Comparison of ENCODE assay signal across 20 mouse cellular contexts in the genomic region with DNA sequence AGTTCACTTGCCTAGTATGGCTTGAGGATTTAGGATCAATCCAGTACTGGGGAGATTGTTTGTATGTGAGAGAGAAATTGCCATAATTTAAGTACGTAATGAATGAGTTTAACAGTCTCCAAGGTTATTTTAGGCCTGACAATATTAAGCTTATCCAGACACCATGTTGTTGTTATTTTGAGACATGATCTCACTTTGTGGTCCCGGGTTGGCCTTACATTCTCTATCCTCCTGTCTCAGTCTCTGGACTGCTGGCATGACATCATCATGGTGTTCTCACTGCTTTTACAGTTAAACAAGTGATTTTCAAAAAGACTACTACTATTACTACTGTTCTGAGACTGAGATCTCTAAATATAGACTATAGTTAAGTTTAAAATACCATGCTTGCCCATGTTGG.
DNase-seq lines count a peak whose midpoint lies in the region; ATAC-seq and TF ChIP-seq lines count a peak whose summit lies in the region.
"Had no signal": no experiment of that assay in that cellular context is flagged by ENCODE, and none has a peak within 500 bp of the region (broad histone marks: within the 10 kb centered on the region; RNA-seq: fewer than 3 reads in every experiment).

No protein-coding gene starts in this region.

- no peaks in the 10 kb centered on the region for H3K9me3 ChIP-seq in heart, embryonic 14.5 days (ENCODE audit: control insufficient read depth, low read length)
- H3K9me3 ChIP-seq: embryonic facial prominence, embryonic 13.5 days; forebrain, embryonic 12.5 days; hindbrain, embryonic 12.5 days had no signal

- no peaks in the 10 kb centered on the region for H3K4me1 ChIP-seq in heart, adult 2 months (ENCODE audit: control insufficient read depth, insufficient read depth, low read length)
- H3K4me1 ChIP-seq in heart, embryonic 14.5 days (ENCODE audit: control insufficient read depth in 2 of 2, insufficient read depth in 2 of 2, low read length in 2 of 2), result peaks cover 0 to 12% of the 10 kb centered on the region in 2 experiments; a peak in 3 of 4 replicates
- H3K4me1 ChIP-seq: embryonic facial prominence, embryonic 13.5 days; forebrain, embryonic 12.5 days; hindbrain, embryonic 12.5 days had no signal

- peak overlapping the region; percentile 42 for H3K27ac ChIP-seq in heart, adult 2 months
- H3K27ac ChIP-seq in heart, embryonic 14.5 days (replicated peaks in 1 of 2; ENCODE audit: control insufficient read depth in 1 of 2, insufficient read depth in 1 of 2, low read depth in 2 of 2, low read length in 2 of 2), result peak overlapping the region in 1 of 2 experiments; percentile 84; a peak in 3 of 4 replicates
- H3K27ac ChIP-seq: embryonic facial prominence, embryonic 13.5 days; forebrain, embryonic 12.5 days; hindbrain, embryonic 12.5 days had no signal

- TF ChIP-seq CTCF in heart, adult 2 months (IDR thresholded peaks at IDR 0.05), result no peak

- 36% methylated on average over 2 of the region's 2 CpGs for WGBS in heart, adult 2 months
- WGBS in heart, embryonic 14.5 days, result 16% methylated on average over 2 of the region's 2 CpGs

- no peak for TF ChIP-seq POLR2A in heart, adult 2 months (IDR thresholded peaks at IDR 0.05; ENCODE audit: insufficient read depth, low read depth, low read length)

- no peaks in the 10 kb centered on the region for H3K79me2 ChIP-seq in heart, adult 2 months (replicated peaks; ENCODE audit: control insufficient read depth, insufficient read depth, low read length)

- no peak for TF ChIP-seq EP300 in heart, adult 2 months (IDR thresholded peaks at IDR 0.05; ENCODE audit: insufficient read depth, low read depth, low read length)

- H3K36me3 ChIP-seq in heart, adult 2 months (ENCODE audit: control insufficient read depth, insufficient read depth, low read length), result peaks cover 2% of the 10 kb centered on the region
- H3K36me3 ChIP-seq in heart, embryonic 14.5 days (ENCODE audit: control insufficient read depth, insufficient read depth, low read length), result peaks cover 48% of the 10 kb centered on the region

- intact Hi-C loops in heart, adult 2 months (cut with DNase I), result no loop called here
- intact Hi-C loops in heart, postnatal 36 days (cut with DNase I), result no loop called here
- intact Hi-C loops in heart, postnatal 10 days (cut with DNase I), result no loop called here

- no peak overlapping the region for H3K4me2 ChIP-seq in heart, embryonic 14.5 days (ENCODE audit: low read length)
- H3K4me2 ChIP-seq: embryonic facial prominence, embryonic 13.5 days; forebrain, embryonic 12.5 days; hindbrain, embryonic 12.5 days had no signal

- peak; percentile 26; the same call in 1 of the 2 replicates for ATAC-seq in heart, embryonic 14.5 days (ENCODE audit: insufficient number of reproducible peaks, insufficient read depth, low FRiP score, low read depth)
- ATAC-seq: forebrain, embryonic 16.5 days; hindbrain, embryonic 16.5 days; inflammation-experienced regulatory T-cells, adult 6 months; intestine, postnatal 0 days had no signal

- no peak overlapping the region for H3K9ac ChIP-seq in heart, adult 2 months (ENCODE audit: low read depth, low read length)
- no peak overlapping the region for H3K9ac ChIP-seq in heart, embryonic 14.5 days (ENCODE audit: low read length)
- H3K9ac ChIP-seq: embryonic facial prominence, embryonic 13.5 days; forebrain, embryonic 12.5 days; hindbrain, embryonic 12.5 days had no signal

- no peaks in the 10 kb centered on the region for H3K27me3 ChIP-seq in heart, adult 2 months (ENCODE audit: control insufficient read depth, insufficient read depth, low read length)
- no peaks in the 10 kb centered on the region for H3K27me3 ChIP-seq in heart, embryonic 14.5 days (ENCODE audit: control insufficient read depth, insufficient read depth, low read length)
- H3K27me3 ChIP-seq: embryonic facial prominence, embryonic 13.5 days; forebrain, embryonic 12.5 days; hindbrain, embryonic 12.5 days had no signal

- H3K4me3 ChIP-seq in heart, adult 2 months, result no peak overlapping the region
- H3K4me3 ChIP-seq in heart, embryonic 14.5 days (ENCODE audit: control insufficient read depth in 1 of 2, insufficient read depth in 1 of 2, low read depth in 1 of 2, low read length in 2 of 2), result no peak overlapping the region
- H3K4me3 ChIP-seq: embryonic facial prominence, embryonic 13.5 days; forebrain, embryonic 12.5 days; hindbrain, embryonic 12.5 days had no signal

- no peak for DNase-seq in heart, adult 2 months
- no peak for DNase-seq in heart, postnatal 36 days
- no peak for DNase-seq in heart, adult 8-10 months (ENCODE audit: low spot score)
- DNase-seq in MN1 (ENCODE audit: low spot score), result peak; percentile 35
- DNase-seq in heart, postnatal 10 days, result peak; percentile 32 to 35
- DNase-seq in right cerebral cortex, adult 2 months (ENCODE audit: low spot score in 2 of 2), result no peak
- DNase-seq: adrenal gland, postnatal 25 days; cerebellum, adult 18-20 months; cerebellum, adult 9-11 months; cerebellum, postnatal 36 days; gastrocnemius, postnatal 14 days; kidney, adult 8-10 months had no signal

Comparison
In these comparisons a context has a peak if more than half of its experiments do, and no peak if none do; other contexts are left out.
1. DNase-seq: peak in MN1 (single experiment) and heart, postnatal 10 days (2 of 2); none in heart, adult 2 months (0 of 2), heart, postnatal 36 days (0 of 2), heart, adult 8-10 months (single experiment) and right cerebral cortex, adult 2 months (0 of 2).